Mouse (Mus musculus) hindbrain, postnatal 0 days (tissue): ENCODE measurements at regions not wholly inside any gene's neighbourhood (a gene's known extent, or its start where the extent isn't known, plus 50 kb on each side); places are given as distances from the start of the nearest gene placed in this dataset.
A peak's percentile ranks its signal among the peaks of the same experiment; 100 is the strongest.
"Not testable (repeated sequence)": the region's sequence is repeated elsewhere in the genome, so short reads cannot be mapped to it uniquely, and the experiment has no call there.

Source experiments
- ATAC-seq: fragments of 200-750 bp; cut with Nextera tagmentation; 2 replicates; pipeline ENCODE4 v1.8.0; 2017; ENCODE audit warnings: mild to moderate bottlenecking, moderate TSS enrichment, moderate library complexity
- DNase-seq: peaks from one replicate; pipeline ENCODE4 v3.0.0-alpha.2; 2015; ENCODE audit warnings: low spot score
- H3K27ac ChIP-seq: fragments of 300-500 bp; sonication (generic); 2 replicates; pipeline ENCODE4 v1.5.1; 2014; ENCODE audit warnings: mild to moderate bottlenecking
- H3K27me3 ChIP-seq: fragments of 300-500 bp; sonication (generic); 2 replicates; pipeline ENCODE4 v1.6.1; 2014; ENCODE audit warnings: low read length, mixed read lengths; ENCODE audit not compliant: insufficient read depth
- H3K36me3 ChIP-seq: fragments of 300-500 bp; sonication (generic); 2 replicates; pipeline ENCODE4 v1.6.1; 2014; ENCODE audit warnings: low read length, mixed read lengths; ENCODE audit not compliant: insufficient read depth
- H3K4me1 ChIP-seq: fragments of 300-500 bp; sonication (generic); 2 replicates; pipeline ENCODE4 v1.6.1; 2014; ENCODE audit warnings: antibody characterized with exemption, low read length, mixed read lengths; ENCODE audit not compliant: insufficient read depth
- H3K4me2 ChIP-seq: fragments of 300-500 bp; sonication (generic); 2 replicates; pipeline ENCODE4 v1.6.1; 2014; ENCODE audit warnings: low read depth, mild to moderate bottlenecking, low read length, moderate library complexity, mixed read lengths
- H3K4me3 ChIP-seq: fragments of 300-500 bp; sonication (generic); 2 replicates; pipeline ENCODE4 v1.5.1; 2014; ENCODE audit warnings: low read length
- H3K9ac ChIP-seq: fragments of 300-500 bp; sonication (generic); replicated peaks from 2 replicates; pipeline ENCODE4 v1.6.1; 2014; ENCODE audit warnings: mild to moderate bottlenecking, low read length, moderate library complexity, mixed read lengths
- H3K9me3 ChIP-seq: fragments of 300-500 bp; sonication (generic); 2 replicates; pipeline ENCODE4 v1.6.1; 2016; ENCODE audit warnings: low read length, mixed read lengths
- CTCF ChIP-seq: IDR thresholded peaks from 2 replicates; pipeline ENCODE4 v1.5.1; 2016; ENCODE audit warnings: antibody characterized with exemption, control low read depth, low read depth
- WGBS: fragments of 180-500 bp; shearing (Covaris S2); extraction: QIAGEN DNeasy Blood & Tissue Kit; methylation state at CpG from one replicate; pipeline ENCODE4 v1.1.7; 2014; 5-methylcytosine and 5-hydroxymethylcytosine counted together

GRCm38 (mm10) chr1:185929761-185930160 lies 187.3 kb downstream of the Lyplal1 start:
- WGBS = 89% methylated on average over 5 of the region's 5 CpGs
- peak; percentile 32 for TF ChIP-seq CTCF
- ATAC-seq = no peak
- Histone ChIP-seq H3K9ac (no peak overlapping the region), H3K36me3 (no peaks in the 10 kb centered on the region), H3K27me3 (no peaks in the 10 kb centered on the region), H3K4me1 (no peaks in the 10 kb centered on the region), H3K27ac (no peak overlapping the region), H3K4me2 (no peak overlapping the region), H3K4me3 (no peak overlapping the region), H3K9me3 (no peaks in the 10 kb centered on the region)
- DNase-seq = no peak

- Histone ChIP-seq H3K4me1 (no peaks in the 10 kb centered on the region), H3K4me3 (no peak overlapping the region), H3K27me3 (no peaks in the 10 kb centered on the region), H3K9ac (no peak overlapping the region), H3K27ac (no peak overlapping the region), H3K9me3 (no peaks in the 10 kb centered on the region), H3K4me2 (no peak overlapping the region), H3K36me3 (no peaks in the 10 kb centered on the region)
- no peak for TF ChIP-seq CTCF
- WGBS = 86% methylated on average over 3 of the region's 3 CpGs
- ATAC-seq = no peak
- DNase-seq = no peak
Observed at GRCm38 (mm10) chr1:185933623-185934022, 183.5 kb downstream of the Lyplal1 start.

GRCm38 (mm10) chr1:185937026-185937425 lies 180.1 kb downstream of the Lyplal1 start:
- no peaks in the 10 kb centered on the region for H3K27me3 ChIP-seq
- H3K4me1 ChIP-seq = no peaks in the 10 kb centered on the region
- H3K9ac ChIP-seq = no peak overlapping the region
- no peak overlapping the region for H3K27ac ChIP-seq
- no peak overlapping the region for H3K4me3 ChIP-seq
- DNase-seq (no peak), ATAC-seq (no peak)
- TF ChIP-seq CTCF = no peak
- no peak overlapping the region for H3K4me2 ChIP-seq
- H3K9me3 ChIP-seq = no peaks in the 10 kb centered on the region
- H3K36me3 ChIP-seq = no peaks in the 10 kb centered on the region

GRCm38 (mm10) chr1:185939914-185940313 lies 177.2 kb downstream of the Lyplal1 start:
- Histone ChIP-seq H3K9me3 (no peaks in the 10 kb centered on the region), H3K4me2 (no peak overlapping the region), H3K4me3 (no peak overlapping the region), H3K4me1 (no peaks in the 10 kb centered on the region), H3K27me3 (no peaks in the 10 kb centered on the region), H3K9ac (no peak overlapping the region), H3K27ac (no peak overlapping the region), H3K36me3 (no peaks in the 10 kb centered on the region)
- no peak for ATAC-seq
- TF ChIP-seq CTCF = no peak
- no peak for DNase-seq
- 80% methylated on average over 3 of the region's 3 CpGs for WGBS

- DNase-seq = no peak
- H3K27ac ChIP-seq = no peak overlapping the region
- H3K4me3 ChIP-seq = no peak overlapping the region
- no peaks in the 10 kb centered on the region for H3K4me1 ChIP-seq
- H3K36me3 ChIP-seq = no peaks in the 10 kb centered on the region
- no peak overlapping the region for H3K9ac ChIP-seq
- H3K27me3 ChIP-seq = no peaks in the 10 kb centered on the region
- WGBS = 77% methylated on average over 1 of the region's 1 CpGs
- no peak overlapping the region for H3K4me2 ChIP-seq
- no peak for TF ChIP-seq CTCF
- no peaks in the 10 kb centered on the region for H3K9me3 ChIP-seq
- no peak for ATAC-seq
Observed at GRCm38 (mm10) chr1:185940511-185940910, 176.6 kb downstream of the Lyplal1 start.

- no peak for DNase-seq
- no peak for TF ChIP-seq CTCF
Observed at GRCm38 (mm10) chr1:185951163-185951562, 165.9 kb downstream of the Lyplal1 start.

GRCm38 (mm10) chr1:185955821-185956220 lies 161.3 kb downstream of the Lyplal1 start:
- H3K27ac ChIP-seq, DNase-seq, H3K4me1 ChIP-seq, H3K9ac ChIP-seq, ATAC-seq, H3K9me3 ChIP-seq, H3K4me2 ChIP-seq, H3K27me3 ChIP-seq, H3K4me3 ChIP-seq, H3K36me3 ChIP-seq: not testable (repeated sequence)
- 29% methylated on average over 1 of the region's 1 CpGs for WGBS

More at GRCm38 (mm10) chr1:185951163-185951562, 165.9 kb downstream of the Lyplal1 start:
- no peak overlapping the region for H3K4me2 ChIP-seq
- WGBS = 93% methylated on average over 1 of the region's 1 CpGs
- no peaks in the 10 kb centered on the region for H3K36me3 ChIP-seq
- no peaks in the 10 kb centered on the region for H3K27me3 ChIP-seq
- H3K4me1 ChIP-seq = no peaks in the 10 kb centered on the region
- H3K27ac ChIP-seq = no peak overlapping the region
- no peak for ATAC-seq
- H3K4me3 ChIP-seq = no peak overlapping the region
- no peak overlapping the region for H3K9ac ChIP-seq
- H3K9me3 ChIP-seq = no peaks in the 10 kb centered on the region
